Mouse (Mus musculus): ENCODE measurements around the gene Crebzf. TPM values are rescaled to one million over a fixed set of nuclear protein-coding genes. Genes with fewer than 3 reads are reported as not detected.

Gene Crebzf
- total RNA-seq, 2 experiments from 2014 or later = 35.8 to 81.3 TPM

DNA sequence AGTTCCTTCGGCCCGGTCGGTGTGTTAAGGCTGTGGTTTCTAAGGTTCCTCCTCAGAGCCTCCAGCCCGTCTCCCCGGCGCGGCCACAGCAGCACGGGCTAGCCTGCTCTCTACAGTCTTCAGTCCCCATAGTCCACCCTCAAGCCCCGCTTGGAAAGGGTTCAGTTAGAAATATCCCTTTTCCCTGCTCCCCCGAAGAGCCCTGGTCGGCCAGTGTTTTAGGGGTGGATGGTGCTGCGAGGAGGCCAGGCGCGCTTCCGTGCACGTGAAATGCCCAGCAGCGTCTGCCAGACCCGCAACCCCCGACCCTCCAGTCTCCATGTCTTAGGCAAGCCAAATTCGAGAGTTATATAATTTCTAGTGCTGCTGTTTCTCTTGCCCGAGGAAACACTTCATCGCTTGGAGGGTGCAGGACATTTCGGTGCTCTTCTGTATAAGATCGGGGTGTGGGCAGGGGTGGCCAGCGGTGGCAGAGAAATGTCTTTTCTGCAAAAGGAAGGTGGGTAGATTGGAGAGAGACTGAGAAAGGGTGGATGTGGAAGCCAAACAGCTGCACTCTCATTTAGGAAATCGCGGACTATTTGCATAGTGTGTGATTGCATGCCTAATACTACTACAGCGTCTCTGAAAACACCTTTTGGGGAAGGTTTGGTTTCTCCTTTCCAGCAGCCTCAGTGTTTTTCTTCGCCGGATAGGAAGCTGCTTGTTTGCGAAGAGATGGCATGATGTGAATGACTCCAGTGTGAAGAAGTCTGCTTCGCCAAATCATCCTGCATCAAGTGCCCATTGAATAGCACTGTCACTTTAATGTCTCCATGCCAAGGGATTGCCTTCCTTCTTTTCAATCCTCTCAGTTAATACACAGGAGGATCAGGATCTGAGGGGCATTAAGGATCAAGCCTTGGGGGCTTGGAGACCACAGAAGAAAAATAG, 34.0 kb downstream of the Crebzf start, which contains the start of gene Dlg2:
Gene Dlg2 (plus strand): TSS at position 360 of the 933 bp plus-strand sequence.
- peak; percentile 12 for ATAC-seq (replicated peaks; ENCODE audit: poor library complexity, severe bottlenecking)

DNA sequence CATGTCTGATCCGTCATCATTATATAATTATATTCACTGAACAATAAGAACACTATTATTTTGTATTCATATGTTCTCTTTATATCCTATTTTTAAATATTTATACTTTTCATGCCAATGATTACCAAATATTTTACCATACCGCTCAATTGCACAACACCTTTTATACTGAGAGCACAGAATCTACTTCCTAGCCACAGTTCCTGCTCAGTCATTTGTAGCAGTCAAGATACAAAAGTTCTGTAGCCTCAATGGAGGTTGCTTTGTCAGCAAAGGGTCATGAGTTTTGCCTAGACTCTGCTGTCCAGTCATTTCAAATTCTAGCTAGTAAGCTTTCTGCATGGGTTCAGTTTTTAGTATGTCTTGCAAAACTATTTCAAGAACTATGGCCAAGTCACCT, 40.1 kb downstream of the Crebzf start:
- ATAC-seq (replicated peaks; ENCODE audit: poor library complexity, severe bottlenecking) = peak; percentile 75

Other genes with a start within 250 kb of the Crebzf start
- not detected in 2 replicates for gene Ccdc83, start 177.0 kb upstream of the Crebzf start, total RNA-seq (2014; fragmentation: Nextera tagmentation)
- not detected in 2 replicates for gene Ccdc83, start 177.0 kb upstream of the Crebzf start, total RNA-seq (2017)
- not detected in 2 replicates for gene Sytl2, start 140.5 kb upstream of the Crebzf start, total RNA-seq (2014; fragmentation: Nextera tagmentation)
- not detected in 2 replicates for gene Sytl2, start 140.5 kb upstream of the Crebzf start, total RNA-seq (2017)
- not detected in 2 replicates for gene Ccdc89, start 16.2 kb upstream of the Crebzf start, total RNA-seq (2014; fragmentation: Nextera tagmentation)
- gene Ccdc89, start 16.2 kb upstream of the Crebzf start, total RNA-seq (2017) = 0.60 TPM in 1 of 2 replicates, not detected in the other
- 69.3 and 70.3 TPM in 2 replicates for gene Tmem126a, start 14.5 kb downstream of the Crebzf start, total RNA-seq (2014; fragmentation: Nextera tagmentation)
- 30.2 and 36.4 TPM in 2 replicates for gene Tmem126a, start 14.5 kb downstream of the Crebzf start, total RNA-seq (2017)
- 6.1 and 12.1 TPM in 2 replicates for gene Tmem126b, start 33.3 kb downstream of the Crebzf start, total RNA-seq (2014; fragmentation: Nextera tagmentation)
- 11.6 and 12.7 TPM in 2 replicates for gene Tmem126b, start 33.3 kb downstream of the Crebzf start, total RNA-seq (2017)
- gene Dlg2, start 33.9 kb downstream of the Crebzf start, total RNA-seq (2014; fragmentation: Nextera tagmentation) = 0.97 TPM in 1 of 2 replicates, not detected in the other
- gene Dlg2, start 33.9 kb downstream of the Crebzf start, total RNA-seq (2017) = 1.1 and 1.6 TPM in 2 replicates

All from granulocyte monocyte progenitor cell, adult 5-6 weeks (primary cell).